In genomic region chr7:128391267-128392057, GRCm38 (mm10) we compare ENCODE assay signal across 9 mouse cellular contexts. TPM values are rescaled to one million over a fixed set of nuclear protein-coding genes. Genes with fewer than 3 reads are reported as not detected.
DNase-seq lines count a peak whose midpoint lies in the region; ATAC-seq and TF ChIP-seq lines count a peak whose summit lies in the region.
"Had no signal": no experiment of that assay in that cellular context is flagged by ENCODE, and none has a peak within 500 bp of the region (broad histone marks: within the 10 kb centered on the region; RNA-seq: fewer than 3 reads in every experiment).

No protein-coding gene starts in this region.

- DNase-seq in heart, postnatal 36 days = no peak
- peak; percentile 58 for DNase-seq in G1E (ENCODE audit: low spot score)
- DNase-seq in frontal cortex, adult 2 months (ENCODE audit: extremely low spot score in 1 of 2, low spot score in 1 of 2) = no peak
- DNase-seq in layer of hippocampus, postnatal 36 days = no peak

- peaks cover 56% of the 10 kb centered on the region for H3K4me1 ChIP-seq in heart, embryonic 13.5 days
- peaks cover 71% of the 10 kb centered on the region for H3K4me1 ChIP-seq in G1E (ENCODE audit: insufficient read depth, low read depth, low read length)
- peaks cover 38 to 49% of the 10 kb centered on the region in 2 experiments for H3K4me1 ChIP-seq in heart, embryonic 14.5 days (ENCODE audit: control insufficient read depth in 2 of 2, insufficient read depth in 2 of 2, low read length in 2 of 2)
- H3K4me1 ChIP-seq in liver, embryonic 16.5 days (ENCODE audit: control insufficient read depth, low read depth, low read length) = peaks cover 43% of the 10 kb centered on the region

- no peaks in the 10 kb centered on the region for H3K9me3 ChIP-seq in heart, embryonic 13.5 days
- H3K9me3 ChIP-seq in G1E (replicated peaks) = no peaks in the 10 kb centered on the region
- H3K9me3 ChIP-seq in heart, embryonic 14.5 days (ENCODE audit: control insufficient read depth, low read length) = no peaks in the 10 kb centered on the region
- no peaks in the 10 kb centered on the region for H3K9me3 ChIP-seq in liver, embryonic 16.5 days (replicated peaks; ENCODE audit: control insufficient read depth, low read length)

- H3K36me3 ChIP-seq in heart, embryonic 13.5 days = no peaks in the 10 kb centered on the region
- peaks cover 73% of the 10 kb centered on the region for H3K36me3 ChIP-seq in G1E (replicated peaks)
- no peaks in the 10 kb centered on the region for H3K36me3 ChIP-seq in heart, embryonic 14.5 days (ENCODE audit: control insufficient read depth, insufficient read depth, low read length)
- no peaks in the 10 kb centered on the region for H3K36me3 ChIP-seq in liver, embryonic 16.5 days (ENCODE audit: control insufficient read depth, insufficient read depth)

- peak overlapping the region; percentile 33; the same call in 1 of the 2 replicates for H3K9ac ChIP-seq in heart, embryonic 13.5 days
- peak overlapping the region; percentile 25; the same call in 1 of the 2 replicates for H3K9ac ChIP-seq in heart, embryonic 14.5 days (ENCODE audit: low read length)
- no peak overlapping the region for H3K9ac ChIP-seq in liver, embryonic 16.5 days (ENCODE audit: low read depth, low read length)

- H3K27me3 ChIP-seq in heart, embryonic 13.5 days (replicated peaks) = no peaks in the 10 kb centered on the region
- H3K27me3 ChIP-seq in G1E (ENCODE audit: insufficient read depth, low read length) = no peaks in the 10 kb centered on the region
- no peaks in the 10 kb centered on the region for H3K27me3 ChIP-seq in heart, embryonic 14.5 days (ENCODE audit: control insufficient read depth, insufficient read depth, low read length)
- no peaks in the 10 kb centered on the region for H3K27me3 ChIP-seq in liver, embryonic 16.5 days (ENCODE audit: control insufficient read depth, insufficient read depth, low read depth, low read length)

- H3K27ac ChIP-seq in heart, embryonic 13.5 days (replicated peaks) = peak overlapping the region; percentile 61
- peak overlapping the region in 1 of 2 experiments; percentile 35; a peak in 2 of 4 replicates for H3K27ac ChIP-seq in heart, embryonic 14.5 days (replicated peaks in 1 of 2; ENCODE audit: control insufficient read depth in 1 of 2, insufficient read depth in 1 of 2, low read depth in 2 of 2, low read length in 2 of 2)
- H3K27ac ChIP-seq in liver, embryonic 16.5 days (ENCODE audit: low read length) = peak overlapping the region; percentile 80
- H3K27ac ChIP-seq: left cerebral cortex, adult 2 months had no signal

- intact Hi-C loops in heart, postnatal 36 days (cut with DNase I) = no loop called here

- TF ChIP-seq CTCF in G1E (IDR thresholded peaks at IDR 0.05; ENCODE audit: low read depth, low read length) = no peak

- ATAC-seq in heart, embryonic 13.5 days (ENCODE audit: extremely low read depth, insufficient number of reproducible peaks, low FRiP score, low TSS enrichment) = no peak
- ATAC-seq in G1E (ENCODE audit: extremely low read depth, insufficient number of reproducible peaks, low FRiP score, poor library complexity, severe bottlenecking) = peak; percentile 51
- ATAC-seq in heart, embryonic 14.5 days (ENCODE audit: insufficient number of reproducible peaks, insufficient read depth, low FRiP score, low read depth) = no peak
- peak; percentile 31 for ATAC-seq in liver, embryonic 16.5 days (ENCODE audit: low read depth)
- no peak for ATAC-seq in erythroid progenitor cell, adult 5-6 weeks (replicated peaks; ENCODE audit: low FRiP score, poor library complexity, severe bottlenecking)

- 18% methylated on average over 12 of the region's 12 CpGs for WGBS in heart, embryonic 13.5 days
- WGBS in heart, embryonic 14.5 days = 17% methylated on average over 12 of the region's 12 CpGs
- WGBS in liver, embryonic 16.5 days (ENCODE audit: insufficient replicate concordance) = 13% methylated on average over 12 of the region's 12 CpGs

- H3K4me2 ChIP-seq in heart, embryonic 13.5 days = 0 out of 2 replicates have a peak overlapping the region, but pooled peaks have one; percentile 22
- H3K4me2 ChIP-seq in heart, embryonic 14.5 days (ENCODE audit: low read length) = no peak overlapping the region
- 0 out of 2 replicates have a peak overlapping the region, but pooled peaks have one; percentile 35 for H3K4me2 ChIP-seq in liver, embryonic 16.5 days (ENCODE audit: low read depth, low read length)

- H3K4me3 ChIP-seq in heart, embryonic 13.5 days = no peak overlapping the region
- no peak overlapping the region; the same call in 1 of the 2 replicates for H3K4me3 ChIP-seq in G1E (ENCODE audit: low read depth, low read length)
- no peak overlapping the region for H3K4me3 ChIP-seq in heart, embryonic 14.5 days (ENCODE audit: control insufficient read depth in 1 of 2, insufficient read depth in 1 of 2, low read depth in 1 of 2, low read length in 2 of 2)
- H3K4me3 ChIP-seq in liver, embryonic 16.5 days (ENCODE audit: low read depth, low read length) = no peak overlapping the region
- H3K4me3 ChIP-seq: left cerebral cortex, adult 2 months had no signal

RNA-seq across cellular contexts. Expression of gene Rgs10, which starts 27.1 kb away (rescaled TPM):
- 12.3 and 13.0 TPM in 2 replicates for polyA plus RNA-seq in heart, embryonic 13.5 days (2015; fragmentation: Nextera tagmentation; extraction: Ambion mirVana)
- total RNA-seq in heart, postnatal 36 days (2021) = 10 to 100 TPM in 1 of 2 experiments, 1 to 10 TPM in 1; 9.5 to 12.1 TPM
- total RNA-seq in G1E (2014; fragmentation: Nextera tagmentation) (156 and 172 TPM in 2 replicates), G1E (2017) (121 and 126 TPM in 2 replicates)
- 133 and 183 TPM in 2 replicates for polyA plus RNA-seq in G1E (2012)
- polyA plus RNA-seq in heart, embryonic 14.5 days (2014; fragmentation: Nextera tagmentation; extraction: Ambion mirVana) = 9.5 and 14.1 TPM in 2 replicates
- polyA plus RNA-seq in liver, embryonic 16.5 days (2015; fragmentation: Nextera tagmentation; extraction: Ambion mirVana) = 27.6 and 29.6 TPM in 2 replicates
- 43.2 and 50.1 TPM in 2 replicates for total RNA-seq in erythroid progenitor cell, adult 5-6 weeks (2015; ENCODE audit: low replicate concordance)
- 37.1 and 46.5 TPM in 2 replicates for total RNA-seq in erythroid progenitor cell, adult 5-6 weeks (2017; ENCODE audit: low replicate concordance)
- polyA plus RNA-seq in frontal cortex, adult 2 months (2012; rRNA removed) = 64.0 and 67.7 TPM in 2 replicates
- 10 to 100 TPM; 44.3 to 47.8 TPM for total RNA-seq in layer of hippocampus, postnatal 36 days (2021)

Comparison
In these comparisons a context has a peak if more than half of its experiments do, and no peak if none do; other contexts are left out.
1. ATAC-seq: peak in G1E (single experiment) and liver, embryonic 16.5 days (single experiment); none in heart, embryonic 13.5 days (single experiment), heart, embryonic 14.5 days (single experiment) and erythroid progenitor cell, adult 5-6 weeks (single experiment).